Mouse (Mus musculus) forebrain, embryonic 14.5 days (tissue): ENCODE measurements around the gene Mecr. TPM values are rescaled to one million over a fixed set of nuclear protein-coding genes. Genes with fewer than 3 reads are reported as not detected.

ENCODE experiments used
- polyA plus RNA-seq: library from polyadenylated mRNA; unstranded; fragments of >200 nt; fragmentation: Nextera tagmentation; extraction: Ambion mirVana; gene quantifications from 2 replicates; pipeline ENCODE4 v1.2.1, GENCODE M21; 2014

The Mecr gene
- polyA plus RNA-seq, 1 experiment from 2014 or later = 35.7 TPM

Other genes with a start within 250 kb of the Mecr start
- 20.1 and 20.8 TPM in 2 replicates for gene Ptpru, start 5.2 kb upstream of the Mecr start, polyA plus RNA-seq
- 109 and 132 TPM in 2 replicates for gene Srsf4, start 30.1 kb downstream of the Mecr start, polyA plus RNA-seq
- not detected in 2 replicates for gene Tmem200b, start 78.3 kb downstream of the Mecr start, polyA plus RNA-seq
- not detected in 2 replicates for gene Gm10300, start 231.2 kb downstream of the Mecr start, polyA plus RNA-seq
- gene Epb41, start 231.9 kb downstream of the Mecr start, polyA plus RNA-seq = 69.9 and 74.6 TPM in 2 replicates